Mouse (Mus musculus): Measurements from ENCODE around the gene Fam184b. TPM values are rescaled to one million over a fixed set of nuclear protein-coding genes. Genes with fewer than 3 reads are reported as not detected.

The Fam184b gene
- polyA plus RNA-seq, 1 experiment from 2014 or later: 0.11 TPM

DNA sequence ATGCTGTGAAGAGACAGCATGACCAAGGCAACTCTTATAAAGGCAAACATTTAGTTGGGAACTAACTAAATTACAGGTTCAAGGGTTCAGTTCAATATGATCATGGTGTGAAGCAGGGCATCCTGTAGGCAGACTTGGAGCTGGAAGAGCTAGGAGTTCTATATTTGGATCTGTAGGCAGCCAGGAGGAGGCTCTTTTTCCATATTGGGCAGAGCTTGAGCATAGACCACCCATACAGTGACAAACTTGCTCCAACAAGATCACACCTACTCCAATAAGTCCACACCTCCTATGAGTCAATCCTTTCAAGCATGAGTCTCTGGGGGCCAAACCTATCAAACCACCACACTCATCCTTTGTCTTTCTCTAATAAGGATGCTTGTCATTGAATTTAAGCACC lies 9.9 kb downstream of the Fam184b start:
- H3K27ac ChIP-seq (ENCODE audit: low read length): no peak overlapping the region
- H3K27me3 ChIP-seq (ENCODE audit: control insufficient read depth, insufficient read depth, low read depth, low read length): no peaks in the 10 kb centered on the region
- H3K9me3 ChIP-seq (replicated peaks; ENCODE audit: control insufficient read depth, low read length): no peaks in the 10 kb centered on the region
- H3K4me2 ChIP-seq (ENCODE audit: low read depth, low read length): no peak overlapping the region
- H3K4me3 ChIP-seq (ENCODE audit: low read depth, low read length): no peak overlapping the region
- no peaks in the 10 kb centered on the region for H3K36me3 ChIP-seq (ENCODE audit: control insufficient read depth, insufficient read depth)
- no peak for ATAC-seq (ENCODE audit: low read depth)
- no peak overlapping the region for H3K9ac ChIP-seq (ENCODE audit: low read depth, low read length)
- H3K4me1 ChIP-seq (ENCODE audit: control insufficient read depth, low read depth, low read length): no peaks in the 10 kb centered on the region

DNA sequence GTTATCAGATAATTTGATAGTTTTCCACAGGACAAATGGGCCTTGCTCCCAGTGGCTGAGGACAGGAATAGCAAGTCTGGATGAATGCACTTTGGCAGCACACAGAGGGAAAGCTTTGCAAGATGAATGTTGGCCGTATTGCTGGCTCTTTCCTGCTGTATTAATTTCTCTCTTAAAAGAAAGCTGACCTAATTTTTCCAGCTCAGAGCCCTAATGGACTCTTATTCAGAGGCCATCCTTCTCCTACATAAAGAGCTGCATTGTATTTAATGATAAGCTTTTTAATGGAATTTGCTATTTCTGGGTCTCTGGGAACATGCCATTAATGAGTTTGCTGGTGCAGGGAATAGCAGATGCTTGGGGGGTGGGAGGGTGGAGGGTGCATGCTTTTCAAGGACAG lies 11.6 kb downstream of the Fam184b start:
- Histone ChIP-seq H3K27me3 (ENCODE audit: control insufficient read depth, insufficient read depth, low read depth, low read length) (no peaks in the 10 kb centered on the region), H3K9me3 (replicated peaks; ENCODE audit: control insufficient read depth, low read length) (no peaks in the 10 kb centered on the region; the same call in 1 of the 2 replicates), H3K4me2 (ENCODE audit: low read depth, low read length) (no peak overlapping the region), H3K4me1 (ENCODE audit: control insufficient read depth, low read depth, low read length) (no peaks in the 10 kb centered on the region), H3K4me3 (ENCODE audit: low read depth, low read length) (no peak overlapping the region), H3K36me3 (ENCODE audit: control insufficient read depth, insufficient read depth) (no peaks in the 10 kb centered on the region), H3K27ac (ENCODE audit: low read length) (no peak overlapping the region), H3K9ac (ENCODE audit: low read depth, low read length) (no peak overlapping the region)
- ATAC-seq (ENCODE audit: low read depth): no peak
- WGBS (ENCODE audit: insufficient replicate concordance): 53% methylated on average over 1 of the region's 1 CpGs

- no peak overlapping the region for H3K4me2 ChIP-seq (ENCODE audit: low read depth, low read length)
- no peaks in the 10 kb centered on the region; the same call in 1 of the 2 replicates for H3K9me3 ChIP-seq (replicated peaks; ENCODE audit: control insufficient read depth, low read length)
- H3K4me3 ChIP-seq (ENCODE audit: low read depth, low read length): no peak overlapping the region
- no peak for ATAC-seq (ENCODE audit: low read depth)
- no peak overlapping the region for H3K27ac ChIP-seq (ENCODE audit: low read length)
- H3K9ac ChIP-seq (ENCODE audit: low read depth, low read length): no peak overlapping the region
- no peaks in the 10 kb centered on the region for H3K36me3 ChIP-seq (ENCODE audit: control insufficient read depth, insufficient read depth)
- H3K4me1 ChIP-seq (ENCODE audit: control insufficient read depth, low read depth, low read length): no peaks in the 10 kb centered on the region
- no peaks in the 10 kb centered on the region for H3K27me3 ChIP-seq (ENCODE audit: control insufficient read depth, insufficient read depth, low read depth, low read length)
- WGBS (ENCODE audit: insufficient replicate concordance): 43% methylated on average over 3 of the region's 3 CpGs
Observed at GRCm38 (mm10) chr5:45621511-45621910, 17.9 kb downstream of the Fam184b start.

GRCm38 (mm10) chr5:45599056-45599455 lies 40.4 kb downstream of the Fam184b start:
- no peaks in the 10 kb centered on the region for H3K36me3 ChIP-seq (ENCODE audit: control insufficient read depth, insufficient read depth)
- H3K9ac ChIP-seq (ENCODE audit: low read depth, low read length): no peak overlapping the region
- H3K27me3 ChIP-seq (ENCODE audit: control insufficient read depth, insufficient read depth, low read depth, low read length): no peaks in the 10 kb centered on the region
- no peak overlapping the region for H3K27ac ChIP-seq (ENCODE audit: low read length)
- no peak overlapping the region for H3K4me2 ChIP-seq (ENCODE audit: low read depth, low read length)
- ATAC-seq (ENCODE audit: low read depth): no peak
- 73% methylated on average over 4 of the region's 4 CpGs for WGBS (ENCODE audit: insufficient replicate concordance)
- no peaks in the 10 kb centered on the region for H3K9me3 ChIP-seq (replicated peaks; ENCODE audit: control insufficient read depth, low read length)
- no peak overlapping the region for H3K4me3 ChIP-seq (ENCODE audit: low read depth, low read length)
- H3K4me1 ChIP-seq (ENCODE audit: control insufficient read depth, low read depth, low read length): no peaks in the 10 kb centered on the region

DNA sequence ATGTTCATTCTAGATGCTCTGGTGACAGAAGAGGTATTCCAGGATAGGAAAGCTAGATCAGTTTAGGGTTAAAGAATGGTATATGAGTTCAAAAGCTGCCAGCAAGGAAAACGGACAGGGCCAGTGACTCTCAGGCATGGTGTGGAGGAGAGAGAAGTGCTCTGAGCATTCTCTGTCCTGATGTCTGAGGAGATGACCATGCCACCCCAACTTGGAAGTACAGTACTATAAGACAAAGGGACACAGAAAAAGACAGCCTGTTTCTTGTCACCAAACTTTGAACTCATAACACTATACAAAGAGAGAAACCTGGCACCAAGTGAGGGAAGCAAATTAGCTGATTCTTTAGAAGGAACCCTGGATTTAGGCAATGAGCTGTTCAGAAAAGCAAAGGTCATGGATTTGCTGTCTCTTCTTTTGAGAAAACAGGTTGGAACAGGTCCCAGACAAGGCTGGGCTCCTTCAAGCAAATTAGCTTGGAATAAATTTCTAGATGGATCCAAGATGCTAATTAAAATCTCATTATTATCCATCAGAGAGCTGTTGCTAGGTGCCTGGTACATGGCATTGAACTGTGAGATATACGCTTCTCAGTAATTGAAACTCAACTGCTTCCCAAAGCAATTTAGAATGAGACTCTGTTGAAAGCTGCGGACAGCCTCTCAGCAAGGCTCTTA lies 43.9 kb downstream of the Fam184b start:
- no peak overlapping the region for H3K4me2 ChIP-seq (ENCODE audit: low read depth, low read length)
- no peak overlapping the region for H3K9ac ChIP-seq (ENCODE audit: low read depth, low read length)
- H3K27me3 ChIP-seq (ENCODE audit: control insufficient read depth, insufficient read depth, low read depth, low read length): no peaks in the 10 kb centered on the region
- 55% methylated on average over 3 of the region's 3 CpGs for WGBS (ENCODE audit: insufficient replicate concordance)
- ATAC-seq (ENCODE audit: low read depth): no peak
- no peaks in the 10 kb centered on the region for H3K4me1 ChIP-seq (ENCODE audit: control insufficient read depth, low read depth, low read length)
- no peaks in the 10 kb centered on the region for H3K9me3 ChIP-seq (replicated peaks; ENCODE audit: control insufficient read depth, low read length)
- H3K4me3 ChIP-seq (ENCODE audit: low read depth, low read length): no peak overlapping the region
- H3K36me3 ChIP-seq (ENCODE audit: control insufficient read depth, insufficient read depth): no peaks in the 10 kb centered on the region
- no peak overlapping the region for H3K27ac ChIP-seq (ENCODE audit: low read length)

DNA sequence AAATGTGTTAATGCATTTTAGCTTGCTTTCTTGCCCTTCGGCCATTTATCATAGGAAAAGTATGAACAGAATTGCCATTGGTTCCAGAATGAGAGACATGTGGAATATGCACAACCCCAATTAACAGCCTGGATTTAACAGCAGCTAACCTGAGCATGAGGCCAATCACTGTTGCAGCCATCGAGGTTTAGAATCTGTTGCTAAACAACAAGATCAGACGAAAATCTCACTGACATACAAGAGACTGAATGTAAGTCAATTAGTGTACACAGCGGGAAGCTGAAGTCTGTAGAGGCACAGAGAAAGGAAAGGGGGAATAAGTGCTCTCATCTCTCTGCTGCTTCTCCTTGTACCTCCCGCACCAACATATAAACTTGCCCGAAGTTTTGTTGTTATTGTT lies 46.1 kb downstream of the Fam184b start:
- H3K4me2 ChIP-seq (ENCODE audit: low read depth, low read length): no peak overlapping the region
- H3K27me3 ChIP-seq (ENCODE audit: control insufficient read depth, insufficient read depth, low read depth, low read length): no peaks in the 10 kb centered on the region
- no peak overlapping the region for H3K9ac ChIP-seq (ENCODE audit: low read depth, low read length)
- H3K9me3 ChIP-seq (replicated peaks; ENCODE audit: control insufficient read depth, low read length): no peaks in the 10 kb centered on the region
- no peaks in the 10 kb centered on the region for H3K36me3 ChIP-seq (ENCODE audit: control insufficient read depth, insufficient read depth)
- no peak overlapping the region for H3K4me3 ChIP-seq (ENCODE audit: low read depth, low read length)
- ATAC-seq (ENCODE audit: low read depth): no peak
- no peak overlapping the region for H3K27ac ChIP-seq (ENCODE audit: low read length)
- 71% methylated on average over 6 of the region's 6 CpGs for WGBS (ENCODE audit: insufficient replicate concordance)
- no peaks in the 10 kb centered on the region for H3K4me1 ChIP-seq (ENCODE audit: control insufficient read depth, low read depth, low read length)

DNA sequence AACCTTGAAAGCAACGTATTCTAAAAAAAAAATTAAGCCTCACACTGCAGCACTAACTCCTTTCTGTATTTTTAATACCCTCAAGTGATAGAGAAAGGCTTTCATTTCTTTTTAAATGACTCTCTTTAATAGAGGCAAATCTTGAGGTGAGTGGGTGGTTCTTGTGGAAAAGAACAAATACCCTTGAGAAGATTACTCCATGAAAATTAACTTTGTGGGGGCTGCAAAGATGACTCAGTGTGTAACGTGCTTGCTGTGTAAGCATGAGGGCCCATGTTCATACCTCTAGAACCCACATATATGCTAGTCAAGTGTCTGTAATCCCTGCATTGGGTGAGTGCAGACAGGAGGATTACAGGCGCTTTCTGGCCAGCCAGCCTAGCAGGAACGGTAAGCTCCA lies 49.3 kb downstream of the Fam184b start:
- Histone ChIP-seq H3K9me3 (replicated peaks; ENCODE audit: control insufficient read depth, low read length) (no peaks in the 10 kb centered on the region), H3K4me1 (ENCODE audit: control insufficient read depth, low read depth, low read length) (no peaks in the 10 kb centered on the region), H3K4me2 (ENCODE audit: low read depth, low read length) (no peak overlapping the region), H3K27me3 (ENCODE audit: control insufficient read depth, insufficient read depth, low read depth, low read length) (no peaks in the 10 kb centered on the region), H3K9ac (ENCODE audit: low read depth, low read length) (no peak overlapping the region), H3K4me3 (ENCODE audit: low read depth, low read length) (no peak overlapping the region), H3K27ac (ENCODE audit: low read length) (no peak overlapping the region), H3K36me3 (ENCODE audit: control insufficient read depth, insufficient read depth) (no peaks in the 10 kb centered on the region)
- ATAC-seq (ENCODE audit: low read depth): no peak
- 65% methylated on average over 4 of the region's 4 CpGs for WGBS (ENCODE audit: insufficient replicate concordance)

GRCm38 (mm10) chr5:45584601-45585000 lies 54.8 kb downstream of the Fam184b start:
- H3K9ac ChIP-seq (ENCODE audit: low read depth, low read length): no peak overlapping the region
- ATAC-seq (ENCODE audit: low read depth): no peak
- H3K27me3 ChIP-seq (ENCODE audit: control insufficient read depth, insufficient read depth, low read depth, low read length): no peaks in the 10 kb centered on the region
- no peaks in the 10 kb centered on the region for H3K9me3 ChIP-seq (replicated peaks; ENCODE audit: control insufficient read depth, low read length)
- H3K27ac ChIP-seq (ENCODE audit: low read length): no peak overlapping the region
- H3K36me3 ChIP-seq (ENCODE audit: control insufficient read depth, insufficient read depth): no peaks in the 10 kb centered on the region
- no peak overlapping the region for H3K4me3 ChIP-seq (ENCODE audit: low read depth, low read length)
- H3K4me2 ChIP-seq (ENCODE audit: low read depth, low read length): no peak overlapping the region
- H3K4me1 ChIP-seq (ENCODE audit: control insufficient read depth, low read depth, low read length): no peaks in the 10 kb centered on the region
- WGBS (ENCODE audit: insufficient replicate concordance): 66% methylated on average over 8 of the region's 8 CpGs

DNA sequence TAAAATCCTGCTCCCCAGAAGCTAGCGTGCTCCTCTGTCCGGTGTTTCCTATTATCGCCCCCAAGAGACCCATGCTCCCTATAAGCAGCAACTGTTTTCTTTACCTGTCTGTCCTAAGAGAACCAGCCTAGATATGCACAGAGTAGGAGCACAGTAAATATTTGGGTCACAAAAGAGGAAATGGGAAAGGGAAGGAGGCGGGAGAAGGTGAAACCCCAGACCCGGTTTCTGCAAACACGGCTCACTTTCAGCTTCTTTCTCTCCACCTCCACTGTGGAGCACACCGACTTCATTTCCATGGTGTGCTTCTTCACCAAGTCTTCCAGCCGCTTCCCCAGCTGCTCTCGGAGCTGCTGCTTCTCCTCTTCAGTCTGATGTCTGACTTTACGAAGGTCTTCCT lies 59.1 kb downstream of the Fam184b start:
- WGBS (ENCODE audit: insufficient replicate concordance): 46% methylated on average over 10 of the region's 10 CpGs
- no peak overlapping the region for H3K27ac ChIP-seq (ENCODE audit: low read length)
- H3K9ac ChIP-seq (ENCODE audit: low read depth, low read length): no peak overlapping the region
- no peaks in the 10 kb centered on the region for H3K9me3 ChIP-seq (replicated peaks; ENCODE audit: control insufficient read depth, low read length)
- no peaks in the 10 kb centered on the region for H3K27me3 ChIP-seq (ENCODE audit: control insufficient read depth, insufficient read depth, low read depth, low read length)
- H3K4me2 ChIP-seq (ENCODE audit: low read depth, low read length): no peak overlapping the region
- ATAC-seq (ENCODE audit: low read depth): no peak
- no peak overlapping the region for H3K4me3 ChIP-seq (ENCODE audit: low read depth, low read length)
- H3K36me3 ChIP-seq (ENCODE audit: control insufficient read depth, insufficient read depth): no peaks in the 10 kb centered on the region
- no peaks in the 10 kb centered on the region for H3K4me1 ChIP-seq (ENCODE audit: control insufficient read depth, low read depth, low read length)

All from liver, embryonic 16.5 days (tissue).